Mouse (Mus musculus) spleen, adult 12 weeks (tissue): Measurements from ENCODE around the gene Simc1.
"Not testable (repeated sequence)": the region's sequence is repeated elsewhere in the genome, so short reads cannot be mapped to it uniquely, and the experiment has no call there.

Source experiments
- DNase-seq: peaks from one replicate; pipeline ENCODE4 v3.0.0; 2022; ENCODE audit warnings: low spot score

Simc1 gene

GRCm38 (mm10) chr13:54503604-54504521 is at the start of gene Simc1:
Gene Simc1, plus strand, starts transcription at chr13:54503779.
- peak; percentile 65 for DNase-seq

GRCm38 (mm10) chr13:54457062-54457461 is 46.5 kb upstream of the Simc1 start:
- DNase-seq: no peak

GRCm38 (mm10) chr13:54459282-54459681 is 44.3 kb upstream of the Simc1 start:
- no peak for DNase-seq

- peak; percentile 83 for DNase-seq
Measured at GRCm38 (mm10) chr13:54468098-54469011, 35.2 kb upstream of the Simc1 start, which contains the start of gene Thoc3. Gene Thoc3, minus strand, starts transcription at chr13:54468849.

GRCm38 (mm10) chr13:54469012-54469354 is 34.6 kb upstream of the Simc1 start:
- DNase-seq: no peak

GRCm38 (mm10) chr13:54471967-54472366 is 31.6 kb upstream of the Simc1 start:
- DNase-seq: no peak

GRCm38 (mm10) chr13:54474996-54475395 is 28.6 kb upstream of the Simc1 start:
- no peak for DNase-seq

- peak; percentile 12 for DNase-seq
Measured at GRCm38 (mm10) chr13:54475702-54476101, 27.9 kb upstream of the Simc1 start.

GRCm38 (mm10) chr13:54479286-54479685 is 24.3 kb upstream of the Simc1 start:
- DNase-seq: no peak

- DNase-seq: no peak
Measured at GRCm38 (mm10) chr13:54481498-54481897, 22.1 kb upstream of the Simc1 start.

- no peak for DNase-seq
Measured at GRCm38 (mm10) chr13:54490411-54490810, 13.2 kb upstream of the Simc1 start.

GRCm38 (mm10) chr13:54491381-54491780 is 12.2 kb upstream of the Simc1 start:
- no peak for DNase-seq

- not testable (repeated sequence) for DNase-seq
Measured at GRCm38 (mm10) chr13:54499551-54499950, 4.0 kb upstream of the Simc1 start.

GRCm38 (mm10) chr13:54501352-54501751 is 2.2 kb upstream of the Simc1 start:
- DNase-seq: no peak

GRCm38 (mm10) chr13:54501957-54502690 is 1.5 kb upstream of the Simc1 start:
- DNase-seq: no peak

- no peak for DNase-seq
Measured at GRCm38 (mm10) chr13:54503278-54503603, 338 bp upstream of the Simc1 start.

GRCm38 (mm10) chr13:54504611-54505260 is 1.2 kb downstream of the Simc1 start:
- no peak for DNase-seq

GRCm38 (mm10) chr13:54505920-54506319 is 2.3 kb downstream of the Simc1 start:
- no peak for DNase-seq

GRCm38 (mm10) chr13:54520221-54520620 is 16.6 kb downstream of the Simc1 start:
- DNase-seq: no peak

GRCm38 (mm10) chr13:54521181-54521580 is 17.6 kb downstream of the Simc1 start:
- DNase-seq: no peak

GRCm38 (mm10) chr13:54527140-54527539 is 23.6 kb downstream of the Simc1 start:
- DNase-seq: no peak

GRCm38 (mm10) chr13:54532134-54532533 is 28.6 kb downstream of the Simc1 start:
- no peak for DNase-seq
